Mouse (Mus musculus): ENCODE results near the gene Gpbp1l1.

Gene Gpbp1l1

DNA sequence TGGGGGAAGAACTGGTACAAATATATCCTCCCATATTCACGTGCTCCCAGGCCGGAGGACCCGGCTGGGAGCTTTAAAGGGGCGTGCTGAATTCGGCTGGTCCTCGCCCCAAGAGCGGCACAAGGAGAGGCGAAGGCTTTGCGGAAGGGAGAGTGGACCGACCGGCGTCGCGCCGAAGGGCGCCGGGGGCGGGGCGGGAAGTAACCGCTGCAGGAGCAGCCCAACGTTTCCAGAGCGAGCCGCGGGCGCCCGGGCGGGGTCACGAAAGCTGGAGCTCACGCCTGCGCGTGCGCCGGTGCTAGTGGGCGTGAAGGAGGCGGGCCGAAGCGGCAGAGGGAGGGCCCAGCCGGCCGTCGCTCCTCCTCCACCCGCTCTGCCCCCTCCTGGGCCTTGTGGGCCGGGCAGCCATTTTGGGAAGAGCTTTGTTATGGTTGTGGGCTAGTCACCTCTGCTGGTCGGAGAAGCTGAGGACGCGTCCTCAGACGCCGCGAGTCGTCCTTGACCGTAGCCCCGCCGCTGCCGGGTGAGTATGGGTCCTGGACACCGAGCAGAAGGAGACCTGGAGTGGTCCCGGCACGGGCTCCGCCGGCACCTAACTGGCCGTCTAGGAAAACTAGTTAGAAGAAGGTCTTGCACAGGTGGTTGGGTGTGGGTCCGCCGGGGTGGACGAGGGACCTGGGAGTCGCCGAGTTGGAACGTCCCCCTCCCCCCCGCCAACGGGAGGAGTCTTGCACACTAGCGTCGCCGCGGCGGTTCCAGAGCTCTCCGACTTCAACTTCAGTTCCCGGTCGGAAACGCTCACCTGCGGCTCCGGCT is at the start of gene Gpbp1l1:
Gene Gpbp1l1, plus strand, starts transcription at position 353 of the 816 bp plus-strand sequence.
- peak; percentile 99 for DNase-seq

DNA sequence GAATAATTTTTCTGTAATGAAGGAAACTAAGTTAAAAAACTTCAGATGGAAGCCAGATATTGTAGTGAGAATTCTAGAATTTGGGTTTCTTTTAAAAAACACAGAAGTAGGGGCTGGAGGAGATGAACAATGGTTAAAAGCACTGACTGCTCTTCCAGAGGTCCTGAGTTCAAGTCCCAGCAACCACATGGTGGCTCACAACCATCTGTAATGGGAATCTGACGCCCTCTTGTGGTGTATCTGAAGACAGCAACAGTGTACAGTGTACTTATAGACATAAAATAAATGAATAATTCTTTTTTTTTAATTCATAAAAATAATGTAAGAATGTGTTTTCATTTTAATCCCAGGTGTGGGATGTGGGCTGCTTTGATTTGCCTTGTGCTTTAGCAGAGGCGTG is 26.3 kb upstream of the Gpbp1l1 start:
- DNase-seq: no peak

DNA sequence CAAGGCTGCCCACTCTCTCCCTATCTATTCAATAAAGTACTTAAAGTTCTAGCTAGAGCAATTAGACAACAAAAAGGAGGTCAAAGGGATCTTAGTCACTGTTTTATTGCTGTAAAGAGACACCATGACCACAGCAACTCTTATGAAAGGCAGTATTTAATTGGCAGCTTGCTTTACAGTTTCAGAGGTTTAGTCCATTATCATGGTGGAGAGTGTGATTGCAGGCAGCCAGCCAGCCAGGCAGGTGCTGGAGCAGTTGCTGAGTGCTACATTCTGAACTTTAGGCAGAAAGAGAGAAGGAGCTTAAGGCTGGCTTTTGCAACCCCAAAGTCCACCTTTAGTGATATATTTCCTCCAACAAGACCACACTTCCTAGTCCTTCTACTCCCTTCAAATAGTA is 21.1 kb upstream of the Gpbp1l1 start:
- DNase-seq: no peak

DNA sequence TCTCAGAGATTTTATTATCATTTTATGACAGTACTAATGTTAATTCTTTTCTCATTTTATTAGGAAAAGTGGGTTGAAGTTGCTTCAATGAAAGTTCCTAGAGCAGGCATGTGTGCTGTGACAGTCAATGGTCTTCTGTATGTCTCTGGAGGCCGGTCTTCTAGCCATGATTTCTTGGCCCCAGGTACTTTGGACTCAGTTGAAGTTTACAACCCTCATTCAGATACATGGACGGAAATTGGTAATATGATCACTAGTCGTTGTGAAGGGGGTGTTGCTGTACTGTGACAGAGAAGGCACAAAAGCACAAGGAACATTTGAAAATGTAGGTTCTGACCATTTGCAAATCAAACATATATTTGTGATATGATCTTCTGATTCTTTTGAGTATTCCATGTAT is 19.7 kb upstream of the Gpbp1l1 start:
- no peak for DNase-seq

DNA sequence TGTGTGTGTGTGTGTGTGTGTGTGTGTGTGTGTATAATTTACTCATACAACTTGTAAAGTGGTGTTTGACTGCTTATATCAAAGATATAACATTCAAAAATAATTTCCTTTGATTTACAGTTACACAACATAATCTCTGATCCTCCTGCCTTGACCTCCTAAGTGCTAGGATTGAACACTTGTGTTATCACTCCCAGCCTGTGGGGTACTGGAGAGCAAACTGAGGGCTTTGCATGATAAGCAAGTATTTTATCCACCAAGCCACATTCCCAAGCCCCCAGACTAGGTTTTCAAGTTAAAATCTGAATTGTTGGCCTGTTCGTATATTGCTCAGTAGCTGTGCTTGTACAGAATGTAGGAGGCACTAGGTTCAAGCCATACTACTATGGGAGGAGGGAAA is 7.0 kb upstream of the Gpbp1l1 start:
- DNase-seq: no peak

DNA sequence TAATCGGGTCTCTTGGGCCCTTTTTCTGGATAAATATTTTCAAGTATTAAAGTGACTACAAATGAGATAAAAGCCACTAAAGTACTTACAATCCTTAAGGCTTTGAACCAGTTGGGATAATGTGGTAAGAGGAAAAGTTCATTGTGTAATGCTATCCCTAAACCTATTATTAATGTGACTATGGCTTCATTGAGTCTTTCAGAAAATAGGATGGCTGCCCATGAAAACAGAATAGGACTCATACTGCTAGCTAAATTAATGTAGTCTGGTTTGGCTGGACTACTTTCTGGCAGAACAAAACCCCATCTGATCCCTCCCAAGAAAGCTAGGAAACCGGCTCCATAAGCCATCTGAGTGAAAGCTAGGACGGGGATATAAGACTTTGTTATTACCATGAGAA is 4.4 kb upstream of the Gpbp1l1 start:
- DNase-seq: no peak

DNA sequence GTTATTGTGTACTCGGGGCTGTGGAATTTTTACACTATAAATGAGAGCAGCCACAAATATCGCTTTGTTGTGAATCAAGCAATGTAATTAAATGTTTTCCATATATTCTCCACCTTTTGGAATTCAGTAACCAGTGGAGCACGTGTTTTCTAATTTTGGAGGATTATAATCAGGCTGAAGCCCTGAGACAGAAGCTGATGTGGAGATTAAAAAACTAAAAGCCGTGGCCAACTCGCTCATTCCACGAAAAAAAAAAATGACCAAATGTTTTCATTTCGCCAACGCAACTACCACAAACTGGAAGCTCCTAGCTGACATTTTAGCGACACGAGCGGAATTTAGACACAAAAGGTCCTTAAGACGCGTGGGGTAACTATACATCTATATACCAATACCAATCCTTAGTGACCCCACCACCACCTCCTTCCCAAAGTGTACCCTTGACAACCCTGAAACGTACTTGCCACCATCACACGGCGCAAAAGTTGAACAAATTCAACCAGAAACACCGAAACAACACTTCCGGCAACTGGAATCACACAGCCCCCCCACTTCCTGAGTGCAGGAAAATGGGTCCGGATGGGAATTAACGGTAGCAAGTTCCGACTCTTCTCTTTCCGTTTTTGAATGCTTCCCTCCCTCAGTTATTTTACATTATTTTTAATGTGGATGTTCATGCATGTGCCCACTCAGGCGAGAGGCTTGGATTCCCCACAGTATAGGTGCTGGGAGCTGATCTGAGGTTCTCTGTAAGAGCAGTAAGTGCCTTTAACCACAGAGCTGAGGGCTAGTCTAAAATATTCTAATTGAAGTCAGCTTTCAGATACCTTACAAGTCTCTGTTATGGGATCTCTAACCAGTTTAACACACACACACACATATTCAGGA is 1.8 kb upstream of the Gpbp1l1 start, which contains the start of gene Tmem69:
Gene Tmem69, minus strand, starts transcription at position 524 of the 888 bp plus-strand sequence.
- DNase-seq: peak; percentile 80

DNA sequence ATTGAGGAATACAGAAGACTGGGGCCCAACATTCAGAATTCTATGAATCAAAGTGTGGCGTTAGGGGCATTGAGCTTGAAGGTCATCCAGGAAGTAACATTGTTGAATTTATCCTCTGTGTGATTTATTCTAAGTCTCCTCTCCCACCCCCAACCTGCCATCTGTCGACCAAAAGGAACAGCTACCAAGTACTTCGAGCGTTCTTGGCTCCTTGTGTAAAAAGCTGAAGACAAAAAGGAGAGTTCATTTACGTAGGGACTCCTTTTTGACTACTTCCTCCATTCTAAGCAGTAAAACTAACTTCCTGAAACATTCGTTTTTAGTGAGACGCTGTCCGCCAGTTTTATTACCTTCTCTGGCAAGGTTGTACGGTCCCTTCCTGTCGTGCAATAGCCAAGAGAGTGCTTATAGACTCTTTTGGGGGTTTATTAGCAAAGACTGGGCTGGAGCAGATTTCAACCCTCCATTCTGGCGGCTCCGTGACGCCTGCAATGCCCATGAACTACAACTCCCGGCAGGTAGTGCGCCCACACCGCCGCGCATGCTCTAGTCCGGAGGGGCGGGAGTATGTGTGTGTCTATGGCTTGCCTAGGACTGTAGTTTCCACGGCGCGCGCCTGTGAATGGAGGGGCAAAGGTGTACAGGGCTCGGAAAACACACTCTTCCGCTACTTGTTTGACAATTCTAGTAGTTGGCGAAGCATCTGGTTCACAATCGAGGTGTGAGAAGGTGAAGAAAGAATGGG is 725 bp upstream of the Gpbp1l1 start:
- DNase-seq: peak; percentile 96

DNA sequence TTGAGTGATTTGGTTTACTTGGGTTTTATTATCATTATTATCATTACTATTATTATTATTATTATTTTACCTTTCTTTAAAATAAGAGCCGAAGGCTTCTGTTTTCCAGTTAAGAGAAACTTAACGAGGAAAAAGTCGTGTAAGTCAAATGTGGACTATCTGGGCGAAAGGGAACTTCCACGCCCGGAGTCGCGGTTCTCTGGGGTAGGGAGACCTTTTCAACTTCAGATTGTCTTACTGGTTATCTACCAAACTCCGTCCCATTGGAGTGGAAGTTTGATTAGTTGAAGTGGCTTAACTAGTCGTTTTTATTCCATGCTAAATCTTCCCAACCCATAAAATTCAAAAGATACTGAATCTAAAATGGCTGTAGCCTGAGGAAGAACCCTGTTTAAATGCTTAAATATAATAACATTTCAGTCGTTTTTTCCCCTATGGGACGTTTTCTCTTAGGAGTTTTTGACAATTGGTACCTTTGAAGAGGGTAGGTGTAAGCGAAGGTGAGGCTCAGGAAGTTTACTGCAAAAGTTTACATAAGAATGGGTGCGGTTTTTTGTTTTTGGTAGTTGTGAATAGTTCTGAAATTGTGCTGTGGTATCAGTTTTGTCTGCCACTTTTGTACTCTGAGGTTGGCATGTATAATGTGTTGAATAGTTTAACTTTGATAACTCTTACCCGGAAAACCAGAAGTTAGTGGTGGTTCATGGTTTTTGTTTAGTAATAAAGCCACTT is 859 bp downstream of the Gpbp1l1 start:
- peak; percentile 50 for DNase-seq

DNA sequence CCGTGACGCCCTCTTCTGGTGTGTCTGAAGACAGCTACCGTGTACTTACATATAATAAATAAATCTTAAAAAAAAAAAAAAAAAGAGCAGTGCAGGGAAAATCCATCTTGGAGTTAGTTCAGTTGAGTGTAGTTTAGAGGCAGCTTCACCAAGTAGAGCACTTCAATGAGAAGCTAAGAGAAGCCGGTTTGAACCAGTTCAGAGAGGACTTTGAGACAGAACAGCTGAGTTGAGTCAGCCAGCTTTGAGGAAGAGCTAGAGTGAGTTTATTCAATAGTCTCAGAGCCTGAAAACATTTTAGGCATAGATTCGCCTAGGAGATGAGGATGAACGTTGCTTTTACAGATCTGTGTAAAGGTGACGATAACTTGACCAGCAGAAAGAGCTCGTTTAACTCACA is 38.3 kb downstream of the Gpbp1l1 start:
- DNase-seq: no peak

DNA sequence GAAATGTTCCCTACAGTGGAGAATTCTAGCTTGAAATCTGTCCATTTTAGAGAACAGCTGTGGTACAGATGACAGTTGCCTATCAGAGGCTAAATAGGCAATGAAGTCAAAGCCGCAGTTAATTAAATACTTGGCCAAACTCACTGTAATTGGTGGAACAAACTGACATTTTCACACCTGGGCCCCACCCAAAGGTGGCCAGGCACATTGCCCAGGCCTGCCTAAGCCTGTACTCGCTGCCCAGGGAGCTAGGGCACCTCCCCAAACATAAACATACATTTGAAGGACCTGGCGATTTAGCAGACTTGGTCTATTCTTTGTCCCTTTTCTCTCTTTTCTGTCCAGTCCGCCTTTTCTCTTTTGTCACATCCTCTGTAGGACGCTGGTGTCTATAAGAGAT is 38.9 kb downstream of the Gpbp1l1 start, which contains the start of gene Ccdc17:
Gene Ccdc17, plus strand, starts transcription at position 276 of the 400 bp plus-strand sequence.
- DNase-seq: no peak

DNA sequence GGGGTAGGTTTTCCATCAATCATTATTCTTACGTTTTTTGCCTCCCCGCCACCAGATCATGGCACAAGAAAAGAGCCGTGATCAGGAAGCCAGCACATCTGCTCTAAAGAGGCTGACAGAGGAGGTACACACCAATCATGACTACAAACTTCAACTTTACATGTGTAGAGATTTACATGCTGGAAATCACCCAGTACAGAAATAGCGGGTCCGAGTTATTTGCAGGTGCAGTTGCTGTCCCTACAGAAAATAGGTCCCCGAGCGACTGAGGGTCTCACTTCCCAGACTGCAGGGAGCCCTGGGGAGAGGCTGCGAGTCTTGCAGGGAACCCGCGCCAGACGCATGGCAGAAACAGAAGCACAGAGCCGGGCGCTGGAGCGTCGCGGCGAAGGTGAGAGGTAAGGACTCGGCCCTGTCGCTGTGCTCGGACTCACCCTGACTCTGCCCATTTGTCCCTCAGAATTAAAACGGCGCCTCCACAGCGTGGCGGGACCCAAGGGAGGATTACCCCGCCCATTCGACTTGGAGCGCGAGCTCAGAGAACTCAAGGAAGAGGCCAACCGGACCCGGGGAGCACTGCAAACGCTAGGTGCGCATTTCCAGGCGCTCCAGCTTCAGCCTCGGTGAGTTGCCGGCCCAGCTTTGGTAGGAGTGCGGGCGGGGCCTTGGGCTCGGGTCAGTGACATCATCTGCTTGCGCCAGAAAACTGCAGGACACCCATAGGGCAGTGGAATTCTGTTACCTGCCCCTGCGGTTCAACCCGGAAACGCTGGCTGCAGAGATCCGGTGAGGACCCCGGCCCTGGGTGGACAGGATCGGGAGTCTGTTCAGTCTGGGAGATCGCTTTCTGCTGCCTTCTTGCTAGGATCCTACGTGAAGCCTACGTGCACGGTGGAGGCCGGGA is 39.8 kb downstream of the Gpbp1l1 start:
- DNase-seq: peak; percentile 88

DNA sequence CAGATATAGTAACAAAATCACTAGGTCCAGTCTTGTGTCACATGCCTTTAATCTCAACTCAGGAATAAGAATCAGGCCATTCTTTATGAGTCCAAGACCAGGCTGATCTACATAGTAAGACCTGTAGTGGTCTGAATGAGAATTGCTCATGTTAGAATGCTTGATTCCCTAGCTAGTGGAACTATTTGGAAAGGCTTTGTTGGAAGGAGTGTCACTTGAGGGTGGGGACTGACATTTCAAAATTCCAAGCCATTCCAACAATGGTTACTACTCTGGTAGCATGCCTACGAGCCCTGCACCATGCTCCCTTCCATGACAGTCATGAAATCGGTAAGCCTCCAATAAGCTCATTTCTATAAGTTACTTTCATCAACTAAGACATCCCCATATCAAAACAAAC is 55.2 kb downstream of the Gpbp1l1 start:
- DNase-seq: no peak

DNA sequence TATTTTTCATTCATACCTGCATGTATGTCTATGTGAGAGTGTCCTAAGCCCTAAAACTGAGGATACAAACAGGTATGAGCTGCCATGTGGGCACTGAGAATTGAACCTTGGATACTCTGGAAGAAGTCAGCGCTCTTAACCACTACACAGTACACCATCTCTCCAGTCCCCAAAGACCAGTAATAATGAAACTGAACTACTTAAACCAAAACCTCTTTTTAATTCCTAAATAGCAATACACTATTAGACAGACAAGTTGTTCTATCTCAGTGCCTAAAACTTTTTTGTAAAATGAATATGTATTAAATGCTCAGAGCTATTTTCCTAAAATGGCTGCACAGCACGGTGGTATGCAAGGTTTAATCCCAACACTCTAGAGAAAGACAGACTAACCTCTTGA is 57.8 kb downstream of the Gpbp1l1 start:
- DNase-seq: no peak

DNA sequence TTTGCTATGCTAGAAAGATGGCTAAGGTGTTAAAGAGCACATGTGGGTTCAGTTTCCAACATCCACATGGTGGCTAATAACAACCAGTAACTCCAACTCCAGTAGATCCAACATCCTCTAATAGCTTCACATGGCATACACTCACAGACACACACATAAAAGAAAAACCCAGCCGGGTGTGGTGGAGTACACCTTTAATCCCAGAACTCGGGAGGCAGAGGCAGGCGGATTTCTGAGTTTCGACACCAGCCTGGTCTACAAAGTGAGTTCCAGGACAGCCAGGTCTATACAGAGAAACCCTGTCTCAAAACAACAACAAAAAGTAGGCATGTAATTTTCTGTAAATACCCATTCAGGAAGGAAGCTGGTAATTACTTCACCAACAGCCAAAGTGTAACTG is 67.4 kb downstream of the Gpbp1l1 start:
- DNase-seq: no peak

DNA sequence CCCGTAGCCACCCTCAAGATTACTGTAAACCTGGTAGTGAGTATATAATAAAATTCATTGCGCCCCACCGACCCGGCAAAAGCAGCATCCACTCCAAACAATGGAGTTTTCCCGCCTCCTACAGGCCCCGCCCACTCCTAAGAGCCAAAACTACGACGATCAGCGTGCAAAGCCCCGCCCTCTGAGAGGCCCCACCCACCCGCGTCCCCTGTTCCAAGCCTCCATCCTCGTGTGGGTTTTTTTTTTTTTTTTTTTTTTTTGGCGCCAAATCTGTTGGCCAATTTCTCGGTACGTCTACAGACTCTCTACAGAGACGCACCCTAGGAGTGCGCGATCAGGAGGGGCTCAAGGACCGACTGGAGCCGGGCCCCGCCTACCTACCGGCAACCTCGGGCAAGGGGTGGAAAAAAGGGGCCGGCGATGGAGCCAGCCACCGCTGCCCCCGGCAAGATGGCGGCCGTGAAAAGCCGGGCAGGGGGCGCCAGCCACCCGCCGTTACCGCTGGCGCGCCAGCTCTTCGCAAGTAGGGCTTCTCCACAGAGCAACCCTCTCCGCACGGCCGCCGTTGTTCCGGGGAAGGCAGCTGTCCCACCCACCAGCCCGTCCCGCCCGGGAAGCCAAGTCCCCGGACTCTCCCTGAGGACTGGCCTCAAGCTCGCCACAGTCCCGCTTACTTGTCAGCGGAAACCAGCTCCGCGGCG is 69.3 kb downstream of the Gpbp1l1 start:
- DNase-seq: peak; percentile 96

DNA sequence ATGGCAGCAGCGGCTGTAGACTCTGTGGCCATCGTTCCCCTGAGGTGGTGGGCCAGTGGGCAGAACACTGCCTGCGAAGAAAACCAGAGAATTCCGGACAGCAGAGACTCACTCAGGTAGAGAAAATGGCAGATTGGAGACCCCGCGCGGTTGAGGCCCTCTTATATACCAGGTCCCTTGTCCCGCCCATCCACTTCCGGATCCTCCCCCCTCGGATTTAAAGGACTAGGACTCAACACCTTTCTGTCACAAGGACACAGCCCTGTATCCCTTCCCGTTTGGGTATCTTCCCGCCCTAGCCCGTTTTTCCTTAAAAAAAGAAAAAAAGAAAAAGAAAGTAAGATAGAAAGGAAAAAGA is 69.9 kb downstream of the Gpbp1l1 start:
- DNase-seq: peak; percentile 88

DNA sequence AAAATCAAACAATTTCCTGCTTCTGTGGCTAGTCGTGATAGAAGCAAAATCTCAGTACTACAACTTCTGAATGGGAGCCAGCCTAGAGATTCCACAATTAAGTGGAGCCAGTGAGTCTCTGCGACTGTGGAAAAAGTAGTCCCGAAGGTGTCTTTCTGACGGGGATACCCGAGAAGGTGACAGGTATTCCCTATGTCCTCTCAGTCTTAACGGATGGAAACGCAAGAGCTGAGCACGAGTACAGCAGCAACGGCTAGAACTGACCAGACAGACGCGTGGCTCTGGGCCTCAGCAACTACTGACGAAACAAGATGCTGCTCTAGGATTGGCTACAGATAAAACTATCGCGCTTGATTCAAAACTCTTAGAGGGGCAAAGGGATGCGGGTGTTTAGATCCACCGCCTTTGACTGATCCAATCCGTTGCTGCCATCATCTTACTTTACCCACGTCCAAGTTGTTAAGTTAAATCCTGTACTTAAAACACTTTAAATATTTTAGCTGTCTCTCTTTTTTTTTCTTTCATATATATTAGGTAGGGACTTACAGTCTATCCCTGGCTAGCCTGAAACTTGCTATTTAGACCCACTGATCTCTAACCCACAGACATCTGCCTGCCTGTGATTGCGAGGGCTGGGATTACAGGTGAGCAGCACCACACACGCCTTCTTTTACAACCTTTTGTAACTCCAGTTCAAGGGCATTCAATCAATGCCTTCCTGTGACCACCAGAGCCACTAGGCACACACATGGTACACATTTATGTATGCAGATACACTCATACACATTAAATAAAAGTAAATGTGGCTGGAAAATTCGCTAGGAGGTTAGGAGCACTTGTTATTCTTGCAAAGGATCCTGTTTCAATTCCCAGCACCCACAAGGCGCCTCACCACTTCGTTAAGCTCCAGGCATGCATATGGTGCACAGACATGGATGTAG is 70.5 kb downstream of the Gpbp1l1 start, which contains the start of gene Nasp:
Gene Nasp, minus strand, starts transcription at position 220 of the 941 bp plus-strand sequence.
- peak; percentile 77 for DNase-seq

DNA sequence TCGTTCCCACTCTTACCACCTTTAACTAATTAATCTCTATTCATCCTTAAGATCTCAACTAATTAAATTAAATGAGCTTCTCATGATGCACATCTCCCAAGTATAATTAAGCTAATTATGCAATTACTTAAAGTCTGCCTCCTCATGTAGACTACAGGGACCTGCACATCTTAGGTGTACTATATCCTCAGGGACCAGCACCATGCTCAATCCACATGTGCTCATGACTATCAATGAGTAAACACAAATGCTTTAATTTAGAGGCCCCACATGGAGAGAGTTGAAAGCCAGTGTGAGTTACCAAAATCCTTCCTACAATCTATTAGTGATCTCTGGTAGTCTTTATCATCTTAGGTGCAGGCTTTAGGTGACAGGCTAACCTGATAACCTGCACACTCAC is 77.7 kb downstream of the Gpbp1l1 start:
- no peak for DNase-seq
